Mouse (Mus musculus) heart, adult 2 months (tissue): ENCODE measurements around the gene Tepsin.

Source experiments
- CTCF ChIP-seq: fragments of 200-600 bp; IDR thresholded peaks from 2 replicates; pipeline ENCODE4 v1.8.1; 2022; ENCODE audit warnings: antibody characterized with exemption, mild to moderate bottlenecking, moderate library complexity
- POLR2A ChIP-seq: fragments of 200-500 bp; IDR thresholded peaks from 2 replicates; pipeline ENCODE4 v1.6.1; 2011; ENCODE audit warnings: mild to moderate bottlenecking, low read depth, low read length, control low read depth; ENCODE audit not compliant: insufficient read depth

- no peak for TF ChIP-seq CTCF
- no peak for TF ChIP-seq POLR2A
Measured at GRCm38 (mm10) chr11:120139309-120139731, 40.8 kb upstream of the Tepsin start.
